Mouse (Mus musculus): ENCODE measurements at regions not wholly inside any gene's neighbourhood (a gene's known extent, or its start where the extent isn't known, plus 50 kb on each side); places are given as distances from the start of the nearest gene placed in this dataset.

DNA sequence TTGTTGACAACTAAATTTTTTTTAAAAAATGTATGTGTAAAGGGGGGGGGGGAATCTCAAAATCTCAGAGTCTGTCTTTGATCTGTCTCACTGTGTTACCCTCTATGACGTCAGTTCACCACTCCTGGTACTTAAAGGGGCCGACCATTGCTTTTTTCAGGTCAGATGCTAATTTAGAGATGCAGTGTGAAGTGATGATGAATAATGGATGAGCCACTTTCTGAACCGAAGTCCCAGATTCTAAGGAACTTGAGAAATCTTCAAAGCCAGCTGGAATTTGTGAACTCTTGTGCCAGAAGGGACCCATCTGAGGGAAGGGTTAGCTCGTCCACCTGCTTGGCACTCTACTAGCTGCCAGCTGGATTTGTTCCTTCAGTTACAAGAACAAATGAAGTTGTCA is 271.1 kb upstream of the Nectin3 start:
- H3K36me3 ChIP-seq, result no peaks in the 10 kb centered on the region
- H3K9ac ChIP-seq (replicated peaks), result no peak overlapping the region
- peaks cover 12% of the 10 kb centered on the region for H3K4me1 ChIP-seq (replicated peaks)
- ATAC-seq, result peak; percentile 85
- H3K27ac ChIP-seq, result no peak overlapping the region
- no peak overlapping the region for H3K4me2 ChIP-seq (replicated peaks)
- WGBS, result 8% methylated on average over 4 of the region's 4 CpGs
- H3K9me3 ChIP-seq, result no peaks in the 10 kb centered on the region
- H3K4me3 ChIP-seq (replicated peaks), result no peak overlapping the region
- no peaks in the 10 kb centered on the region for H3K27me3 ChIP-seq

DNA sequence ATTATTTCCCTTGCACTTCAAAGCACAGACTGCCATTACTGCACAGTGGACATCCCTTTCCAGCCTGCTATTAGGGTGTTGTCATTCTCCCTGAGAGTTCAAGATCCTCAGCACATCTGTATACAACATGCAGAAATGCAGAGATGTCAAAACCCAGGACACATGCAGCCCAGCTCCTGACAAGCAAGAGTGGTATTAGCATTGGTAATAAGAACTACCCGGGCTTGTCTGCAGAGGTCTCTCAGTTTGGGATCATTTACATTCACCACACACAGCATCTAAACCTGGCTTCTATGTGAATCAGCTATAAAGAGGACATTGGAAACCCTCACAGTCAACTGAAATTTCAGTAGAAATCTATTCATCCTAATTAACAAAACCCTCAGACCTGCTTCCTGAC is 270.1 kb upstream of the Nectin3 start:
- Histone ChIP-seq H3K4me1 (replicated peaks) (peaks cover 12% of the 10 kb centered on the region), H3K4me2 (replicated peaks) (no peak overlapping the region), H3K36me3 (no peaks in the 10 kb centered on the region), H3K27ac (peak overlapping the region; percentile 45), H3K27me3 (no peaks in the 10 kb centered on the region), H3K9me3 (no peaks in the 10 kb centered on the region), H3K9ac (replicated peaks) (no peak overlapping the region), H3K4me3 (replicated peaks) (no peak overlapping the region)
- ATAC-seq, result peak; percentile 82
- 13% methylated on average over 1 of the region's 1 CpGs for WGBS

DNA sequence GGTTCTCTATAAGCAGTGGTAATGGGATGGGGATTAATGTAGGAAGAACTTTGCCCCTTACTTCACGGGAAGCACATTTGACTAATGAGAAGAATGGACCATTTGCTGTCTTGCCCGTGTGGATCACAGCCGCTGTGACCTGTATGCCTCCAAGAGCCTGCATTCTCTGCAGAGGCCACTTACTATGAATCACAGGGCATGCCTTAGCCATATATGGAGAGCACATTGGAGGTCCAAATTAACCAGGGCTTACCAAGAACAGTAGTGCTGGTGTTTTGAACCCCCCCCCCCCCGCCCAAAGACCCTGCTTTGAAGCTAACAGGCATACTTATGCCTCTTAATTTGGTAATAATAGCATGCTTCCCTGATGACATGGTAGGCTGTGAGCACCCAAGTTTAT is 236.8 kb upstream of the Nectin3 start:
- 85% methylated on average over 4 of the region's 4 CpGs for WGBS
- H3K27me3 ChIP-seq, result no peaks in the 10 kb centered on the region
- no peak overlapping the region for H3K4me2 ChIP-seq (replicated peaks)
- H3K9ac ChIP-seq (replicated peaks), result no peak overlapping the region
- no peak for ATAC-seq
- no peak overlapping the region for H3K4me3 ChIP-seq (replicated peaks)
- no peak overlapping the region for H3K27ac ChIP-seq
- H3K4me1 ChIP-seq (replicated peaks), result no peaks in the 10 kb centered on the region
- no peaks in the 10 kb centered on the region for H3K36me3 ChIP-seq
- H3K9me3 ChIP-seq, result no peaks in the 10 kb centered on the region

DNA sequence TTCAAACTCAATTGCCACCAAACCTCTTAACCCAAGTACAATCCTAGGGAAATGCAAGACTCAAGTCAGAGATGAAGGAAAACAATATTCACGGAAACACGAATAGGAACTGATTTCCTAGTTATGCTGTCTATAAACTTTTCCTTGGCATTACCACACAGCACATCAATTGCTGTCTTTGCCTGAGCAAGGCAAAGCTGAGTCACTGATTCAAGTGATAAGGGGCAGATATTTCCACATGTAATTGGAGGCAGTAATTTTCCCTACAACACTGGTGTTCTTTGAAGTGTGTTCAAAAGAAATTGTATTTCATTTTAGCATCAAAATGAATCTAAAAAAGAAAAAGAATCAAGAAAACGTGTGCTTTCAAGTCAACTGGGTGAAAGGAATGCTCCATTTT is 230.1 kb upstream of the Nectin3 start:
- Histone ChIP-seq H3K36me3 (no peaks in the 10 kb centered on the region), H3K27me3 (no peaks in the 10 kb centered on the region), H3K9me3 (no peaks in the 10 kb centered on the region), H3K27ac (no peak overlapping the region), H3K9ac (replicated peaks) (no peak overlapping the region), H3K4me3 (replicated peaks) (no peak overlapping the region), H3K4me1 (replicated peaks) (no peaks in the 10 kb centered on the region), H3K4me2 (replicated peaks) (no peak overlapping the region)
- no peak for ATAC-seq
- 90% methylated on average over 3 of the region's 3 CpGs for WGBS

DNA sequence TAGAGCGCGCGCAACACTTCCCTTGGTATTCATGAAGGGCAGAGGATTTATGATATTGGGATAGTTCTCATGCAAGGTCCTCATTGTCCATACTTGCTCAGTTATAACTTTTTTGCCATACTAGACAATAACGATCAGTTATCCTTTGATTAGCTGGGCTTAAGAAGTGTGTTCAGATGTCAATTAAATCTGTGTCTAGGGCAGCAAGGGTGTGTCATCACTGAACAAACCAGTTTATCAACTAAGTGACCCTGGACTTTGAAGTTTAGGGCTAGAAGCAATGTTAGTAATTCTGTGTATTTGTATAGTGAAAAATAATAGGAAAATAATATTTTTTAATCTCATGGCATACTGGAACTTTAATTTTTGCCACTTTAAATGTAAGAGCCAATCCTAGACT is 225.3 kb upstream of the Nectin3 start:
- H3K4me2 ChIP-seq (replicated peaks), result no peak overlapping the region
- 97% methylated on average over 4 of the region's 4 CpGs for WGBS

DNA sequence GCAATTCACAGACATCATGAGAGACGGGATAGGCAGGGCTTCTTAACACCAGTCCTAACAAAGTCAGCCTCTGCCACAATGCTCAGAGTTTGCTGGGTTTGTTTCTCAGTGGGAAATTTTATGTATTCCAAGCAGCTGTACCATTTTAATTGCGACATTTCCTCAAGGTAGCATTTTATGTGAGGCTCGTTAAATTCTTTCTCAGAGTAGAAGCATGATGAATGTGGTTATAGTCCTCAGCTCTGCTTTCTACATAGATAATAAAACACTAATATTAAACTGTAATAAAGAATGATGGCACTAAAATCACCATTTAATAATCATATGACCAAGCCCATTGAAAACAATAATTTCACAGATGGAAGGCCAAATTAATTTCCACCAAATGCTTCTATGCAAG is 181.5 kb upstream of the Nectin3 start:
- Histone ChIP-seq H3K9me3 (no peaks in the 10 kb centered on the region), H3K4me2 (replicated peaks) (no peak overlapping the region), H3K4me3 (replicated peaks) (no peak overlapping the region), H3K27me3 (no peaks in the 10 kb centered on the region), H3K4me1 (replicated peaks) (no peaks in the 10 kb centered on the region), H3K9ac (replicated peaks) (no peak overlapping the region), H3K27ac (no peak overlapping the region), H3K36me3 (no peaks in the 10 kb centered on the region)
- 83% methylated on average over 3 of the region's 3 CpGs for WGBS
- ATAC-seq, result no peak

More for the DNA sequence above, 225.3 kb upstream of the Nectin3 start:
- H3K9ac ChIP-seq (replicated peaks), result no peak overlapping the region
- ATAC-seq, result no peak
- no peaks in the 10 kb centered on the region for H3K36me3 ChIP-seq
- H3K9me3 ChIP-seq, result no peaks in the 10 kb centered on the region
- no peak overlapping the region for H3K4me3 ChIP-seq (replicated peaks)
- H3K4me1 ChIP-seq (replicated peaks), result 0 out of 2 replicates have a peak, but pooled peaks cover 3% of the 10 kb centered on the region
- no peak overlapping the region for H3K27ac ChIP-seq
- no peaks in the 10 kb centered on the region for H3K27me3 ChIP-seq

DNA sequence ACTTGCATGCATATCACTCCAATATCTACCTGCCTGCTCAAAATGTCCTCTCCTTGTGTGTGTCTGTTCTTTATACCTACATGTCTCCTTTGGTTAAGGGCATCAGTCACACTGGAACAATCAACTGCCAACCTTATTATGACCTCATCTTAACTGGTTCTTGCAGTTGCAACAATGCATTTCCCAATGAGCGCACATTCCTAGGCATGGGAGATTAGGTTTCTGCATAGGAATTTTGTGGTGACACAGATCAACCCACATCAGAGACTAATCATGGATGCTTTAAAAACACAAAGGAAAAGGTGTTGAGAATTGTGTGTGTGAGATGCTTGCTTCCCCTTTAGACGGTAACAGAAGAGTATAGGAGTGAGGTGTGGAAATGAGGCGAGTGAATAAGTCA is 171.3 kb upstream of the Nectin3 start:
- Histone ChIP-seq H3K36me3 (no peaks in the 10 kb centered on the region), H3K4me1 (replicated peaks) (no peaks in the 10 kb centered on the region)
- 57% methylated on average over 3 of the region's 3 CpGs for WGBS

DNA sequence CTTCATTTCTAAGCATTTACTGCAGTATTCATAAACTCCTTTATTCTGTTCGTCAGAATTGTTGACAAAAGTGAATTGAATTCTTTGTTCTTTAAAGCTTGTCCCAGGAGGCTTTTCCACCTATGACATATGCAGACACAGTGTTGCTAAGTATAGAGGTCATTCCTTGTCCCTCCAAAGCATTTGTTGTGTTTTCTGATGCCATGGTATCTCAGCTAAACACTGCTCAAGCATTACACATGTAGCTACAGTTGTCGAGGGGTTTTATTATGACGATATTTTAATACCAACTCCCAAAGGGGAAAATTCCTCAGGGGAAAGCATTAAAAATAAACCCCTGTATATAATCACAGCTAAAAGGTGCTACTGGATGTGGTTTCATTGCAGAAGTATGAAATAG is 167.2 kb upstream of the Nectin3 start:
- 81% methylated on average over 3 of the region's 3 CpGs for WGBS
- no peaks in the 10 kb centered on the region for H3K9me3 ChIP-seq
- no peak overlapping the region for H3K27ac ChIP-seq
- ATAC-seq, result no peak
- no peaks in the 10 kb centered on the region for H3K36me3 ChIP-seq
- no peaks in the 10 kb centered on the region for H3K4me1 ChIP-seq (replicated peaks)
- H3K4me3 ChIP-seq (replicated peaks), result no peak overlapping the region
- no peak overlapping the region for H3K9ac ChIP-seq (replicated peaks)
- H3K27me3 ChIP-seq, result no peaks in the 10 kb centered on the region
- H3K4me2 ChIP-seq (replicated peaks), result no peak overlapping the region

More for the DNA sequence above, 171.3 kb upstream of the Nectin3 start:
- Histone ChIP-seq H3K9ac (replicated peaks) (no peak overlapping the region), H3K9me3 (no peaks in the 10 kb centered on the region), H3K27me3 (no peaks in the 10 kb centered on the region), H3K4me2 (replicated peaks) (no peak overlapping the region), H3K27ac (no peak overlapping the region), H3K4me3 (replicated peaks) (no peak overlapping the region)
- ATAC-seq, result no peak

DNA sequence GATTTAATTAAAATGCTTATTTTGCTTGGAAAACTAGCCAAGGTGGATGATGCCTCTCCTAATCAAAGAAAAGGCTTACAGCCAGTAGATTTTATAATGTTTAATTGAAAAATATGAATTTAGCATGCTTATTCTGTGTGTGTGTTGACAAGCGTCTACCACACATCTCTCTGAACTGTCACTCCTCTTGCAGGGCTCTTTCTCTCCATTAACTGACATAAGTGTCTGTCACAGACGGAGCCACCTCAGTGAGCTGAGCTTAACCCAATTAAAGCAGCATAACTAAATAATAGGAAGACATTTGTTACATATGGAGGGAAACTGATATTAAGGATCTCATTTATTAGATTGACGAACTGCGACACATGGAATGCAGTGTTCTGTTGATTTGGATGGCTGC is 164.7 kb upstream of the Nectin3 start:
- Histone ChIP-seq H3K9me3 (no peaks in the 10 kb centered on the region), H3K4me2 (replicated peaks) (no peak overlapping the region), H3K9ac (replicated peaks) (no peak overlapping the region), H3K36me3 (no peaks in the 10 kb centered on the region), H3K4me1 (replicated peaks) (no peaks in the 10 kb centered on the region), H3K27me3 (no peaks in the 10 kb centered on the region), H3K4me3 (replicated peaks) (no peak overlapping the region), H3K27ac (no peak overlapping the region)
- WGBS, result 85% methylated on average over 4 of the region's 4 CpGs
- no peak for ATAC-seq

DNA sequence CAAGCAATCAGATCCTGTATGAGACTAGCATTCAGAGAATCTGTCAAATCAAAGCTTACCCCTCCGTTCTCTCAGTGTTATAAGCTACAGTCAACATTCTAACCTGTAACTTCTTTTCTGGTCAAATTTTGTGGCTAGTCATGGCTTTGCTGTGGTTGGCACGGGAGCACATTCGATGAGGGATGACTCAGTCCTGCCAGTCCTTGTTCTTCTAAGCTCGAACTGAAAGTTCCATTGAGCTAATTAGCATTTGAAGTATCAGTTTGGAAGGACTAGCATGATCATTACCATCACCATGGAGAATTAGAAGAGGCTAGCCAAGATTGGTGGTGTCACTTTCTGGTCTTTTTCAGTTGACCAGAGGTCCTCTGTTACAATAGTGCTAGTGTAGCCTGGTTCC is 156.7 kb upstream of the Nectin3 start:
- 83% methylated on average over 4 of the region's 4 CpGs for WGBS
- H3K27me3 ChIP-seq, result no peaks in the 10 kb centered on the region
- H3K4me1 ChIP-seq (replicated peaks), result no peaks in the 10 kb centered on the region
- H3K4me3 ChIP-seq (replicated peaks), result no peak overlapping the region
- H3K27ac ChIP-seq, result no peak overlapping the region
- H3K9me3 ChIP-seq, result no peaks in the 10 kb centered on the region
- H3K9ac ChIP-seq (replicated peaks), result no peak overlapping the region
- H3K4me2 ChIP-seq (replicated peaks), result no peak overlapping the region
- H3K36me3 ChIP-seq, result no peaks in the 10 kb centered on the region
- ATAC-seq, result no peak

DNA sequence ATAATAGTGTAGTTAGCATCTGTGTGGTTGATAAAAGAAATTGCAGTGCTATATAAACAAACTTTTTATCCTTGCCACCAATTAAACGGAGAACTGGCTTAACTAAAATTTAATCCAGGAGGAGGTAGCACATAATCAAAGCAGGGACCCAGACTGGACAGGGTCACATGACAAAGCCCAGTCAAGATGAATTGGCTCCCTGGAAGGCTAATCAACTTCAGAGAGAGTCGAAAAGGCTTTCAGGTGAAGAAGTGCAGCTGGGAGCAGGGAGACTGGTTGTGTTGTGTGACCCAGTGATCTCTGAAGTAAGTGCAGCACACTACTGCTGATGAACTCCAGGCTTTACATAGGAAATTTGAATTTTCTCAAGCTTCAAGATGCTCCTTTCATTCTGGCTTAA is 127.5 kb upstream of the Nectin3 start:
- H3K4me3 ChIP-seq (replicated peaks), result no peak overlapping the region
- no peak overlapping the region for H3K27ac ChIP-seq
- H3K4me2 ChIP-seq (replicated peaks), result no peak overlapping the region
- 23% methylated on average over 2 of the region's 2 CpGs for WGBS
- no peaks in the 10 kb centered on the region for H3K9me3 ChIP-seq
- H3K27me3 ChIP-seq, result no peaks in the 10 kb centered on the region
- H3K4me1 ChIP-seq (replicated peaks), result no peaks in the 10 kb centered on the region
- ATAC-seq, result no peak
- no peaks in the 10 kb centered on the region for H3K36me3 ChIP-seq
- no peak overlapping the region for H3K9ac ChIP-seq (replicated peaks)

DNA sequence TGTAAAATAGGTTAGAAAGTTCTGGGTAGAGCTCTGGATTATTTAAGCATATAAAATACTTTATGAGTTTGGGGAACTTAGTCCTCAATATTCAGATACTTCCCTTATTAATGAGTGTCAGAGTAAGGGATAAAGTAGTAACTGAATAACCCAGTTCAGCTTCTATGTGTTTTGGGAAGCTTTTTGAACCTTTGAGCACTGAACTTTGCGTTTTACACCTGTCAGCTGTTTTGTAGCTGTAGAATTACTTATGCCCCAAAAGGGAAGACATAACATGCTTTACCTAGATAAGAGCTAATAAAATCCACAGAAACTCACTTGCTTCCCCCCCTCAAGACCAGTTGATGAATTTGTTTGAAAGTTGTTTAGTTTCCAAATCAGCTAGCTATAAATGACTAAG is 124.9 kb upstream of the Nectin3 start:
- WGBS, result 88% methylated on average over 1 of the region's 1 CpGs
- Histone ChIP-seq H3K27ac (no peak overlapping the region), H3K36me3 (no peaks in the 10 kb centered on the region), H3K27me3 (no peaks in the 10 kb centered on the region), H3K9ac (replicated peaks) (no peak overlapping the region), H3K4me1 (replicated peaks) (no peaks in the 10 kb centered on the region), H3K4me2 (replicated peaks) (no peak overlapping the region), H3K9me3 (no peaks in the 10 kb centered on the region), H3K4me3 (replicated peaks) (no peak overlapping the region)
- ATAC-seq, result no peak

DNA sequence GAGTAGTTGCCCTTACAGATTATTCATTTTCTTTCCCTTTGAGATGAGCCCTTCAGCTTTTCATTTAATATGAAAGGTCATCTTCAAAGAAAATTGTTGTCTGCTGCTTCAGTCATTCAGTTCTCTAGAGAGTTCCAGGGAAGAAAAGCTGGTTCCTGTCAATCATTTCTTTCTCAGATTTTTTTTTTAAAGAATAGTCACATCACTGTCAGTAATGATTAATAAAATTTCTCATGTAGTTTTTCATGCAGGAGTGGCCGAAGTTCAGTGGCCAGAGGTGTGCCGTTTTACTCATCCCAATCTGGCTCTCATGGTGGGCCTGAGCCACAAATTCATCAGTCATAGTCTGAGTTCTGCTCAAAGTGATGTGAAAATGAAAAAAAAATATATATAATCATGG is 121.5 kb upstream of the Nectin3 start:
- H3K27me3 ChIP-seq, result no peaks in the 10 kb centered on the region
- H3K4me2 ChIP-seq (replicated peaks), result no peak overlapping the region
- no peak overlapping the region for H3K9ac ChIP-seq (replicated peaks)
- WGBS, result 72% methylated on average over 2 of the region's 2 CpGs
- no peak overlapping the region for H3K4me3 ChIP-seq (replicated peaks)
- no peaks in the 10 kb centered on the region for H3K36me3 ChIP-seq
- H3K9me3 ChIP-seq, result no peaks in the 10 kb centered on the region
- H3K4me1 ChIP-seq (replicated peaks), result 0 out of 2 replicates have a peak, but pooled peaks cover 3% of the 10 kb centered on the region
- no peak overlapping the region for H3K27ac ChIP-seq
- no peak for ATAC-seq
